Mouse (Mus musculus) natural killer cell, adult 2 months (primary cell): Measurements from ENCODE around the gene Fancc.
A peak's percentile ranks its signal among the peaks of the same experiment; 100 is the strongest.

Source experiments
- DNase-seq, 2 experiments: peaks; one replicate each; pipeline ENCODE4 v3.0.0; 2022; ENCODE audit warnings: low spot score in 2 of 2

Fancc gene

GRCm38 (mm10) chr13:63268776-63269175 is 228.3 kb downstream of the Fancc start:
- no peak for DNase-seq

GRCm38 (mm10) chr13:63268371-63268770 is 228.7 kb downstream of the Fancc start:
- no peak for DNase-seq

- no peak for DNase-seq
Observed at GRCm38 (mm10) chr13:63262168-63262957, 234.7 kb downstream of the Fancc start.

GRCm38 (mm10) chr13:63261676-63262075 is 235.4 kb downstream of the Fancc start:
- DNase-seq = no peak

- DNase-seq = no peak
Observed at GRCm38 (mm10) chr13:63260753-63261631, 236.1 kb downstream of the Fancc start.

- DNase-seq = no peak
Observed at GRCm38 (mm10) chr13:63260133-63260532, 236.9 kb downstream of the Fancc start.

GRCm38 (mm10) chr13:63258671-63259070 is 238.4 kb downstream of the Fancc start:
- no peak for DNase-seq

GRCm38 (mm10) chr13:63258167-63258582 is 238.9 kb downstream of the Fancc start:
- no peak for DNase-seq

- DNase-seq = no peak
Observed at GRCm38 (mm10) chr13:63256807-63257206, 240.3 kb downstream of the Fancc start.

- no peak for DNase-seq
Observed at GRCm38 (mm10) chr13:63256146-63256545, 240.9 kb downstream of the Fancc start.

GRCm38 (mm10) chr13:63255519-63256011 is 241.5 kb downstream of the Fancc start:
- no peak for DNase-seq

GRCm38 (mm10) chr13:63253886-63254636 is 243.0 kb downstream of the Fancc start:
- no peak for DNase-seq

GRCm38 (mm10) chr13:63253147-63253546 is 243.9 kb downstream of the Fancc start:
- no peak for DNase-seq

- no peak for DNase-seq
Observed at GRCm38 (mm10) chr13:63252295-63253010, 244.6 kb downstream of the Fancc start.

- DNase-seq = no peak
Observed at GRCm38 (mm10) chr13:63251118-63251889, 245.8 kb downstream of the Fancc start.

- no peak for DNase-seq
Observed at GRCm38 (mm10) chr13:63250441-63250980, 246.6 kb downstream of the Fancc start.

- DNase-seq = no peak
Observed at GRCm38 (mm10) chr13:63249741-63250431, 247.2 kb downstream of the Fancc start.

- peak in 1 of 2 experiments; percentile 31 for DNase-seq
Observed at GRCm38 (mm10) chr13:63249171-63249570, 247.9 kb downstream of the Fancc start.

- DNase-seq = no peak
Observed at GRCm38 (mm10) chr13:63248318-63248717, 248.8 kb downstream of the Fancc start.
